Mouse (Mus musculus): ENCODE measurements around the gene Gm28043. TPM values are rescaled to one million over a fixed set of nuclear protein-coding genes. Genes with fewer than 3 reads are reported as not detected.

Gene Gm28043
- polyA plus RNA-seq, 1 experiment from 2014 or later = 2.5 TPM

Small RNAs within 50 kb of the gene (microRNA-seq; reads per million reads assigned to microRNA genes)
- not detected for gene Mir7667

Other genes starting within 250 kb of the Gm28043 start
- 12.5 and 14.5 TPM in 2 replicates for gene Pim1, start 124.1 kb upstream of the Gm28043 start, polyA plus RNA-seq (2015; fragmentation: Nextera tagmentation; extraction: Ambion mirVana)
- gene Gm17657, start 65.2 kb upstream of the Gm28043 start, polyA plus RNA-seq (2015; fragmentation: Nextera tagmentation; extraction: Ambion mirVana) = not detected in 2 replicates
- gene Tbc1d22b, start 65.1 kb upstream of the Gm28043 start, polyA plus RNA-seq (2015; fragmentation: Nextera tagmentation; extraction: Ambion mirVana) = 16.7 and 19.1 TPM in 2 replicates
- 0.79 and 0.89 TPM in 2 replicates for gene Tmem217, start 62.5 kb upstream of the Gm28043 start, polyA plus RNA-seq (2015; fragmentation: Nextera tagmentation; extraction: Ambion mirVana)
- gene Rnf8, start 86 bp upstream of the Gm28043 start, polyA plus RNA-seq (2015; fragmentation: Nextera tagmentation; extraction: Ambion mirVana) = 81.3 and 86.6 TPM in 2 replicates
- gene Cmtr1, start 45.7 kb downstream of the Gm28043 start, polyA plus RNA-seq (2015; fragmentation: Nextera tagmentation; extraction: Ambion mirVana) = 116 and 137 TPM in 2 replicates
- 12.5 and 13.7 TPM in 2 replicates for gene Ccdc167, start 102.2 kb downstream of the Gm28043 start, polyA plus RNA-seq (2015; fragmentation: Nextera tagmentation; extraction: Ambion mirVana)